Mouse (Mus musculus): ENCODE results near the gene Tmod3. TPM values are rescaled to one million over a fixed set of nuclear protein-coding genes. Genes with fewer than 3 reads are reported as not detected.
"Not testable (repeated sequence)": the region's sequence is repeated elsewhere in the genome, so short reads cannot be mapped to it uniquely, and the experiment has no call there.

Gene Tmod3
- total RNA-seq, 2 experiments from 2014 or later: 39.9 to 41.2 TPM

DNA sequence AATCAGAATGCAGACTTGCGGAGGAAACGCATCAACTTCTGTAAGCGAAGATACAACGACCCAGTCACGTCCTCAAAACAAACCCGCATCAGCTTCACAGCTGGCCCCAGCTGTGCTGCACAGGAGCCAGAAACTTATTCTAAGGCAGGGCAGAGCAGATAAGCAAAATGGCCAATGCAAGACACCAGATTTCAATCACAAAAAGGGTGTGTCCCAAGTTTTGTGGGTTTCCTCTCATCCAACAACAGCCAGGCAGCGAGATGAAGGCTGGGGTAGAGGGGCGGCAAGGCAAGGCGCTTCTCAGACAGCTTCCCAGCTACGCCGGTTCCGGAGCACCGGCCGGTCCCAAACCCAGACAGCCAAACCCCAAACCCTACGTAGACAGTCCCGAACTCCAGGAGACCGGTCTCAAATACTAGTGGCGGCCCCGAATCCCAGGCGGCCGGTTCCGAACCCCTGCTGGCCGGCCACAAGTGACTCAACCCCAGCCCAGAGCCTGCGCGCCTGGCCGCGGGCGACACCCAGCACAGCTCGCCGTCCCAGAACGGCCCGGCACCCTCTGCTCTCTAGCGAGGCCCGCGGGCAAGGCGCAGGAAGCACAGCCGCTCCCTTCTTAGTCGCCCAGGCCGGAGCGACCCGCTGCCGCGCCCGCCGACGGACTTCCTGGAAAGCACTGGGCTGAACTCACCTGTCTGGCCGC is 495 bp downstream of the Tmod3 start:
- no peak for DNase-seq (ENCODE audit: low spot score in 2 of 2)

DNA sequence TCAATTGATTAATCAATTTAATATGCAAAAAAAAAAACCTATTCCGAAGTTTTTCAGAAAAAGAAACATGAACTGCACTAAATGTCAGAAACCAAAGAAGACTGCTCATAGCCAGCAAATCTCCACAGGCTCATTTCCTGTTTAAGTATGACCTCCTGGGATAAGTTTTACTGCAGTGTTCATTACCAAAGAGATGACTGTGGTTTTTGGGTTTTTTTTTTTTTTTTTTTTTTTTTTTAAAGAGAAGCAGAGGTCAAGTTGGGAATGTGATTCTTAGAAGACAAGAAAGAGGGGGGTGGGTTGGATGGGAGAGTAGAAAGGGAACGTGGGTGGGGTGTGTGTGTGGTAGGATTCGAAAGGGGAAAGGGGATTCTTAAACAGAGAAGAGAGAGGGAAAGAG is 1.1 kb downstream of the Tmod3 start:
- DNase-seq (ENCODE audit: low spot score in 2 of 2): no peak

DNA sequence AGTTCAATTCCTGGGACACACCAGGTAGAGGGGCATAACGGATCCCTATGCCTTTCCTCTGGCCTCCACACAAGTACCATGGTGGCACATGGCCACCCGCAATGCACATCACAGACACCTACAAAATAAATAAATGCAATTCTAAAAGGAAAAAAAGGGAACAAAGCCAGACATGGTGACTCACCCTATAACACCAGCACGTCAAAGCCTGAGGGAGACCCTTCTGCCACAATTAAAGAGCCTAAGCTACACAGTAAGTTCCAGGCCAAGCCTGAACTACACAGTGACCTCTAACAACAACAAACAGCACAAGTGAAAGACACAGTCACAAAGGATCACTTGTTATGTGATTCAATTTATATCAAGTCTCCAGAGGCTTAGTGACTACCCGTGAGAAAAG is 5.7 kb downstream of the Tmod3 start:
- DNase-seq (ENCODE audit: low spot score in 2 of 2): no peak

DNA sequence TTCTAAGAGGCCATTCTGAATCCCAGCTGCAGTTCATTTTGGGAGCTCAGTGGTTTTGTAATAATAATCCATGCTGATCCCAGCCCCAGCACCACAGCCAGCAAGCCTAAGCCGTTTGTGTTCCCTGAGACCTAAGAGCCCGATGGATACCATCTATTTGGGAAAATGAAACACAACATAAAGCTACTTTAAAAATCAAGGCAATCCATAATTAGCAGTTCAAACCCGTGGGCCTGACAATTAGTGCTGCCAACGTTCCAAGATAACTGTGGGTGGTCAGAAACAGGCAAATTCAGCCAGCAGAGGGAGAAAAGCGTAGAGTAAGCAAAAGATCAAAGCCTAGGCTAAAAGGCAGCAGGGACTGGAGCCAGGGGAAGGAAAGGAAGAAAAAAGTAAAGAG is 8.1 kb downstream of the Tmod3 start:
- DNase-seq (ENCODE audit: low spot score in 2 of 2): peak in 1 of 2 experiments; percentile 28

DNA sequence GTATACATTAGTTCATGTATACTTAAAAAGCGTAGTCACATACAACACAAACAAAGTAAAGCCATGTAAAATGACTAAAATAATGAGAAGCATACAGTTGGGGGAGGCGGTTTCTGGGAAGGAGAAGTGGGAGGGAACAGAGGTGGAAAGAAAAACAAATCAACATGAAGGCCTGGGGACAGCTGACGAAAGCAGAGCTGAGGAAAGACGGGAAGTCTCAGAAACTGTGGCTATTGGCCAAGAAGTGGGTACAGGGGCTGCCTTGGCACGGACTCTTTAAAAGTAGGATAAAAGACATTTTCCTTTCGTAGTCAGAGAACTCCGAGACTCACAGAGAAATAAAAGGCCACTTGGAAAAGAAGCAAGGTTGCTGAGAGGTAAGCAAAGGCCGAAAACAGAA is 10.4 kb downstream of the Tmod3 start:
- no peak for DNase-seq (ENCODE audit: low spot score in 2 of 2)

DNA sequence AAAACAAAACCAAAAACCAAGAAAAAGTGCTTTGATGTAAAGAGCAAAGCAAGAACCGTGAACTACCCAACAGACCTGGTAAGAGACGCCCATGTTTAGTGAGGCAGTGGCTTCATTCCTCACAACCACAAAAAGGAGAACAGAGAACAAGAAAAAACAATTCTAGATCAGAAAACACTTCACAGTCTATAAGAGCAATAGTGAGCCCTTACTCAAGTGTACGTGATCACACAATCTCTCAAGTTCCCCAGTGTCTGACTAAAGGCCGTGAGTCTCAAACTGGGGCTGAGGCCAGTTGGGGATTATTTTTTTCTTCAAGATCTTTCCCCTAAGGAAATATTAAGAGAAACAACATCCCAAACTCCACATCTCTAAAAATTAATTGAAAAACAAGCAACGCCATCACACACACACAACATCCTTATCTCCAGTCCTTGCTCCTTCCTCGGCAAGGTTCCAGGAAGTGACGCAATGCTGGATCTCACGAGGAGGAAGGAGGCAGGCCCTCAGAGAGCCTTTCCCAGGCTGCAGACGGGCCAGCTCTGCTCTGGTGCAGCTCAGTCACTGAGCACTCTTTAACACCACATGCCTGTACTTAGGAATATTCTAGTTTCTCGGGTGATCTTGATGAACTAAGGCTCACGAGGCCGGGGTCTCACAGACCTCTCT is 12.4 kb downstream of the Tmod3 start:
- DNase-seq (ENCODE audit: low spot score in 2 of 2): no peak

DNA sequence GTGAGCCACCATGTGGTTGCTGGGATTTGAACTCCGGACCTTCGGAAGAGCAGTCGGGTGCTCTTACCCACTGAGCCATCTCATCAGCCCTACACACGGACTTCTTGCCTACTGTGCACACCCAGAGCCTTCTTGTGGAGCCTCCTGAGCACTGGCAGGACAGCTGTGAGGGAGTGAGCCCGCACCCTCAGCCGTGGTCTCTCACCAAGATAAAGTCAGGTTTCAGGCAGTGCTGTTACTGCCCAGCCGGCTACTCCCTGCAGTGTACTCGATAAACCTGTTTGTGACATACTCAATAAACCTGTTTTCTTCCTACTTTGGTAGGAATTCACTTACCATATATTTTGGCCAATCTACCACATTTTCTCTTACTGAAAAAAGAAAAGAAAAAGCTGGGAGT is 13.9 kb downstream of the Tmod3 start:
- DNase-seq (ENCODE audit: low spot score in 2 of 2): no peak

DNA sequence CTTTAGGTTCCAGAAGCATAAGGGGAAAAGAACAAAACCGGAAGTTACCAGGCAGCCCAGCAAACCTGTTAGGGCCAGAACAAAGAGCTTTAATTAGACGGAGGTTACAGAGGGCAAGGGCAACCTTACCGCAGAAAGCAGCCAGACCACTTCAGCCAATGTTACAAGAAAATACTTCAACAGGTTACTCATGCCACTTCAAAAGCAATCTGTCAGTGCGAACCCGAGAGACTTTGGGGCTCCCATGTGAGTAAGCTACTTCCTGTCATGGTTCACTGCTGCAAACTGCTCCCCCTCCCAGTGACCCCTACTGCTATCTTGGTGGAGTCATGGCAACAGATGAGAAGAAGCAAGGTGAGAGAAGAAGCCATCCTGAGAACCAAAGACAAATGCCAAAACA is 18.0 kb downstream of the Tmod3 start:
- DNase-seq (ENCODE audit: low spot score in 2 of 2): no peak

DNA sequence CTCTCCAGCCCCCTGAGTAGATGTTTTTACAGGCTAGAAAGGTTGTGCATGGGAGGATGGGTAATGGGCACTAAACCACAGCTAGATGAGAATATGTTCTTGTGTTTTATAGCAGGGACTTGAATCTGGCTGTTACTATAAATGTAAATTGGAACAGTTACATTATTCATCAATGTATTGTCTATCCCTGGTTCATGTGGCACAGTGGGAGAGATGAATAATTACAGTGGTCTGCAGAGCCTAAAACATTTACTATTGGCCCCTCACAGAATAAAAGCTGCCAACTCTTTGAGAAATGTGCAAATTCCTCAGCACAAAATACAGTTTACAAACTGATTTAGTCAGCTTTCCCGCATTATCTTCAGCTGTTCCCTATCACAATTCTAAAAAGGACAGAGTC is 23.0 kb downstream of the Tmod3 start:
- DNase-seq (ENCODE audit: low spot score in 2 of 2): no peak

DNA sequence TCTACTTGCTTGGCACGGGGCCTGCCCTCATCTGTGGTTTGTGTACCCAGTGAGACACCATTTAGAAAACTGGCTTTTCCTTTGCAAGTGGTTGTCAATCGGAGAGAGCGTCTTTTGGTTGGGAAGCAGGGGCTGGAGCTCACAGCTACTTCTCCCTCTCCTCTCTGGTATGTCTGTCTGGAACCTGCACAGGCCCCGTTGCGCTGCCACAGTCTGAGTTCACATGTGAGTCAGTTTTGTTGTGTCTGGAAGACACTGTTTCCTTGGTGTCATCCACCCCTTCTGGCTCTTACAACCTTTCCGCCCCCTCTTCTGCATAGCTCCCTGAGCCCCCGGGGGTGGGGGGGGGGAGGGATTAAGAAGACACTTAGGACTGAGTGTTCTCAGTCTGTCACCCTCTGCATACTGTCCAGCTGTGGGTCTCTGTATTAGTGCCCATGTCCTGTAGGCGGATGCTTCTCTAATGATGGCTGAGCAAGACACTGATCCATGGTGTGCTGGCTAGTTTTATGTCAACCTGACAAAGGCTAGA is 25.0 kb downstream of the Tmod3 start:
- DNase-seq (ENCODE audit: low spot score in 2 of 2): no peak

DNA sequence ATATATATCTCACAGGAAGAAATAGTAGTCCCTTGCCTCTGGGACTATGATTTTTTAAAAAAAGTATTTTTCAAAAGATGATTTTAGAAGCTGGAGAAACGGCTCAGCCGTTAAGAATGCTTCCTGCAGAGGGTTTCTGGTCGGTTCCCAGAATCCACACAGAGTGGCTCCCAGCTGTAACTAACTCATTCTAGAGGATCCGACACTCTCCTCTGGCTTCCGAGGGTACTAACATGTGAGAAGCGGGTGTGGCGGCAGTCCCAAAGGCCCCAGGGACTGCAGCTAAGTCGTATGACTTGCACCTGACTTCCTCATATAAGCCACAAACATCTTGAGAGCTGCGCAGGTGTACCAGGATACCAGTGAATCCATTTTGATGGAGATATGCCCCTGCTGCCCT is 26.5 kb downstream of the Tmod3 start:
- DNase-seq (ENCODE audit: low spot score in 2 of 2): not testable (repeated sequence)

DNA sequence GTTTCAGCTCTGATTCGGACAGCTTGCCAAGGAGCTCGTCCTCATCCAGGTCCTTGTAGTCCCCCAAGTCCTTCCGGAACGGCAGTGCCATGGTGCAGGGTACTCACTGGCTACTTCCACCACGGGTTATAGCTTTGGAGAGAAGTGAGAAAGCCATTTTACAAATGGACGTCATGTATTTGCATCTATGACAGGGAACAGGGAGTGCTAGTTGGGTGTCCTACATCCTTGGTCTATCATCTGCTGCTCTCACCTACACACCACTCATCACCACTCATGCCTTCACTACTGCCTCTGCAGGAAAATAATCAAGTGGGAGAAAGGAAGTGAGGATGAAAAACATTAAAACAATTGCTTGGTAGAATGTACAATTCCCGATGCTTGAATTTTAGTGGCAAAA is 27.0 kb downstream of the Tmod3 start:
- no peak for DNase-seq (ENCODE audit: low spot score in 2 of 2)

DNA sequence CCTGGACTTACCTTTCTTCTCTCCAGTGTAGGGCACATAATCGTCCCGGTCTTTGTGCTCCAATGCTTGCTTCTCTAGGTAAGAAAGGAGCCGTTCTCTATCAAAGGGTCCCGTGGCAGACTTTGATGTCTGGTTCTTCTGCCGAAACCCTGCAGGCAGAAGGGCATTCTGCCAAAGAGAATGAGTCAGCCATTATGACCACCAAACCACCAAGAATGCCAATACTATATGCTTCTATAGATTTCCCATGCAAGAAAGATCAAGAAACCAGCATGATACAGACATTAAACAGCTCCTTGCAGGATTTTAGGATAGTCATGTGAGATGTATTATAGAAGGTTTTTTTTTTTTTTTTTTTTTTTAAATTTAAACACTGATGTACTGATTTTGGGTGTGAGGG is 30.1 kb downstream of the Tmod3 start:
- no peak for DNase-seq (ENCODE audit: low spot score in 2 of 2)

DNA sequence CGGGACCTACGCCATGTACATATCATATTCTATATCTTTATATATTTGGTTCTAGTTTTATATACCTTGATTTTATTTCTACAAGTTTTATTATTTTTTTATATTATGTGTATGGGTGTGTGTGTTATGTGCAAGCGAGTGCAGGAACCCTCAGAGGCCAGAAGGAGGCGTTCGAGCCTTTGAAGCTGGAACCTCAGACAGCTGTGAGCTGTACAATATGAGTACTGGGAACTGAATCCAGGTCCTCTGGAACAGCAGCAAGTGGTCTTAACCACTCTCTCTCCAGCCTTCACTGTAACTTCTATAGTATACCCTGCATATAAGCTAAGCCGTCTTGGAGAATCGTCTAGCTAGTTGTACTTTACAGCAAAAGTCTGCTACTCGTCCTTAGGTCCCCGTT is 31.4 kb downstream of the Tmod3 start:
- DNase-seq (ENCODE audit: low spot score in 2 of 2): no peak

DNA sequence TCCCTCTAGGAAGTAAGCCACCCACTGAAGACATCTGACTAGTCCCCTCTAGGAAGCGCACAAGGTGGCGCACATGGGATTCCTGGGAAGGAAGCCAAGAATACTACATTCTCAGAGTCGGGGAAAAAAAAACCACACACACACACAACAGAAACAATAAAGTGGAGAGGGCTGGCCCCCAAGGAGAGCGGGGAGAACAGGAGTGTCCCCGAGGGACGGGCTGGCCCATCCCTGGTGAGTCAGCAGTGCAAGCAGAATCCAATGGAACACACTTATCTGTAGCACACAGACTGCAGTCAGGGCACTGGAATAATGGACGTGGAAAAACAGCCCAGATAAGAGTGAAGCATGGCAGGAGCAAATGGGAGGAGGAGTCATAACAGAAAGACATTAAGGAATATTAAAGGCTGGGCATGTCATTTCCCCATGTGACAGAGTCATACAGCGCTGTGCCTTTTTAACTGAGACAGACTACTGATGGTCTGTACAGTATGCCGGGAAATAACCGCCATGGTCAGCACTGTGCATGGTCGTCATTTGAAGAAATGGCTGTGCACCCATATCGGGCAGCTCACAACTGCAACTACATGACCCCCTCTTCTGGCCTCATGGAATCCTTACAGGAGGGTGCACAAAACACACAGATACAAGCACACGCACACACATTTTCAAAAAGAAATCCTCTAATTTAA is 31.9 kb downstream of the Tmod3 start:
- no peak for DNase-seq (ENCODE audit: low spot score in 2 of 2)

DNA sequence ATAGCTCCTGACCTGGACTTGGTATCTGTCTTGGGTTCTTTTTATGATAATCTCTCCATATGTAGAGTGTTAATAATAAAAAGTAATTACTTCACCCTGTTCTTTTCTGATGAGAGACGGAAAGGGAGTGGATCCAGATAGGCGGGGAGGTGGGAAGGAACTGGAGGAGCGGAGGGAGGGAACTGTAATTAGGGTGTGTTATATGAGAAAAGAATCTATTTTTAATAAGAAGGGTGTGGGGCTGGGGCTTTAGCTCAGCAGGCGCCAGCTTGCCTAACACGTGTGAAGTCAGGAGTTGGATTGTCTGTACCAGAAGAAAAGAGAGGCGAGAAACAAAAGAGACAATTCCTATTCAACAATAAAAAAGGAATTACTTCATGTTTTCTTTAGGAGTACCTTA is 35.8 kb downstream of the Tmod3 start:
- DNase-seq (ENCODE audit: low spot score in 2 of 2): peak; percentile 10 to 54

DNA sequence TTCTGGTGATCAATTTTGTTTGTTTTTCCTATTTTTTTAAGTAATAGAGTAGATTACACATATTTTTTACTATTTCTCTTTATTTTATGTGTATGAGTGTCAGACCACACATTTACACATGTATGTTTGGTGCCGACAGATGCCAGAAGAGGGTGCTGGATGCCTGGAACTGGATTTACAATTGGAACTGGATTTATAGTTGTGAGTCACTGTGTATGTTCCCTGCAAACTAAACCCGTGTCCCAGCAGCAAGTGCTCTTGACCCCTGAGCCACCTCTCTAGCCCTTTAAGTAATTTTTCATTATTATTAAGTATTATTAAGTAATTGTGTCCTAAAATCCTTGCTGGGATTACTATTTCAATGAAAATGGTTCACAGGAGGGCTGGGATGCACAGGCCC is 37.2 kb downstream of the Tmod3 start:
- no peak for DNase-seq (ENCODE audit: low spot score in 2 of 2)

DNA sequence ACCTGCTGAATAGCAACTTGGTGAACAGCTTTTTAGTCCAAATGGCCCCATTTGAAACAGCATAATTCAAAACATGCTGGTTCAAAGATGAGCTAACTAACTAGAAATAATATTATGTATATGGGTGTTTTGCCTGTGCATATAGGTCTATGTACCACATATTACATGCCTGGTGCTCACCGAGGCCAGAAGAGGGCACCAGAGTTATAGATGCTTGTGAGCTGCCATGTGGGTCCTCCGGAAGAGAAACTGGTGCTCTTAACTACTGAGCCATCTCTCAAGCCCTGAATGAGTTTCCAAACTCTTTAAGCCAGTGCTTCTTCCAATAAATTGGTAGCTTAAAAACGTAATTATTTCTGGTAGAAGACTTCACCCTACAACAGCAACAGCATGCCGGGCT is 37.7 kb downstream of the Tmod3 start:
- peak in 1 of 2 experiments; percentile 38 for DNase-seq (ENCODE audit: low spot score in 2 of 2)

DNA sequence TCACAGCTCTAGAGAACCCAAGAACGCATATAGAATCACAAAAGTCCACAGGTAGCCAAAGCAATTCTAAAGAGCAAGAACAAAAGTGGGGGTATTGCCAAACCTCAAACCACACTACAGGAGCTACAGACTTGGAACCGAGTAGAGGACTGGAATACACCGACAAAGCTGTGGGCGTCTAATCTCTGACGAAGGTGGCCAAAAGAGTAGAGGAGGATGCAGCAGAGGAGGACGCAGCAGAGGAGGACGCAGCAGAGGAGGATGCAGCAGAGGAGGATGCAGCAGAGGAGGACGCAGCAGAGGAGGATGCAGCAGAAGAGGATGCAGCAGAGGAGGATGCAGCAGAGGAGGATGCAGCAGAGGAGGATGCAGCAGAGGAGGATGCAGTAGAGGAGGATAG is 38.5 kb downstream of the Tmod3 start:
- DNase-seq (ENCODE audit: low spot score in 2 of 2): no peak

DNA sequence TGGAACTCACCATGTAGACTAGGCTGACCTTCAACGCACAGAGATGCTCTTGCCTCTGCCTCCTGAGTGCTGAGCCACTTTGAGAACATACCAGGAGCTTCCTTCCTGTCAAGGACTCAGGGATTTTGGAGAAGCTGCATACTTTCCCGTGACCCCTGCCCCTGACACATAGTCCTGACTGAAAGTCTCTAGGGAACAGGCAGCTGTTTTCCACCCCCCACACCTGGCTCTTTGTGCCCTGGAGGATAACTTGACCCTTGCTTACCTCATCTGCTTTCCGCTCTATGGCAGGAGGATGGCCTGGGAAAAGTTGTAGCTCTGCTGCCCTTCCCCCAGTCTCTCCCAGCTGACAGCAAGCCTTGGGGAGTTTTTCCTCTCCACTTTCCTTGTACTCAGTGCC is 41.7 kb downstream of the Tmod3 start:
- DNase-seq (ENCODE audit: low spot score in 2 of 2): no peak

DNA sequence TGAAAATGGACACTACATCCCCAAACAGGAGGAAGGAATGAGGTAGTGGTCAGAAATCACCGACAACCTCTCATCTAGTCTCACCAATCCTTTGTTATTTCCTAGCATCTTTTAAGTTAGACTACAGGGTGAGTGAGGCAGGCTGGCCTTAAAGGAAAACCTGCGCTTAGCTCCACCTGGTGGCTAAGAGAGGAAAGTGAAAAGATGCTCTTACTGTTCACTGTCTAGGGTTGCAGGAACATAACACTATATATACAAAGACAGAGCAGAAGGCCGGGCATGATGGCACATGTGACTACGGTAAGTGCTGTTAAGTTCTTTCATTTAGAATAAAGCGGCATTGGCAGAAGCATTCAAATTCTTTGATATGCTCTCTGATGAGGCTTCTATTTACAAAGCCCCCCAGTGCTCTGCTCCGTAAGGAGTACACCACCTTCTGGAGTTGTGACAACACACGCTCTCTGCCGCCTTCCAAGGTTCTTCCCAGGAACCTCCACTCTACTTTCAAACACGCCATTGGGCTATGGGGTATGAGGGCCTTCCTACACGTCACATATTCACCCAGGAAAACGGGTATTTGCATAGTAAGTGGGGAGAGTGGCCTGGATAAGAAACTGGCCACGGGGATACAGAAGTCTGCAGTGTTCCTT is 43.9 kb downstream of the Tmod3 start:
- DNase-seq (ENCODE audit: low spot score in 2 of 2): peak; percentile 16 to 84
